Comparison of ENCODE assay signal across 17 mouse cellular contexts in genomic region chr2:174198406-174198971, GRCm38 (mm10).
DNase-seq lines count a peak whose midpoint lies in the region; ATAC-seq lines count a peak whose summit lies in the region.
"Had no signal": no experiment of that assay in that cellular context is flagged by ENCODE, and none has a peak within 500 bp of the region (broad histone marks: within the 10 kb centered on the region; RNA-seq: fewer than 3 reads in every experiment).

No protein-coding gene starts in this region.

- ATAC-seq in common myeloid progenitor, adult 5-6 weeks (replicated peaks; ENCODE audit: low read depth, poor library complexity, severe bottlenecking) = peak; percentile 67
- ATAC-seq: activated CD4-positive, CD25-positive, alpha-beta regulatory T cell, adult 4 months; forebrain, embryonic 16.5 days; Patski had no signal

- intact Hi-C loops in left cerebral cortex, postnatal 14 days (cut with DNase I) = no loop called here
- intact Hi-C loops in left cerebral cortex, postnatal 10 days (cut with DNase I) = no loop called here

- DNase-seq in left cerebral cortex, postnatal 14 days (ENCODE audit: low spot score in 2 of 2) = peak; percentile 3
- DNase-seq in left cerebral cortex, postnatal 10 days (ENCODE audit: extremely low spot score in 1 of 2, low spot score in 2 of 2) = no peak
- peak; percentile 8 for DNase-seq in cerebellum, adult 8-10 months
- no peak for DNase-seq in kidney, adult 11 months
- no peak for DNase-seq in thymus, postnatal 0 days (ENCODE audit: low spot score)
- DNase-seq in adrenal gland, adult 8-10 months = no peak
- DNase-seq: adrenal gland, postnatal 36 days; kidney, adult 8-10 months; kidney, postnatal 36 days; liver; lung, adult 2 months; lung, postnatal 36 days; retina, postnatal 1 day had no signal

Comparison
In these comparisons a context has a peak if more than half of its experiments do, and no peak if none do; other contexts are left out.
1. DNase-seq: peak in left cerebral cortex, postnatal 14 days (2 of 2) and cerebellum, adult 8-10 months (single experiment); none in left cerebral cortex, postnatal 10 days (0 of 2), kidney, adult 11 months (single experiment), thymus, postnatal 0 days (single experiment) and adrenal gland, adult 8-10 months (single experiment).